Mouse (Mus musculus): ENCODE measurements around the gene 9930104L06Rik. TPM values are rescaled to one million over a fixed set of nuclear protein-coding genes. Genes with fewer than 3 reads are reported as not detected.

Gene 9930104L06Rik
- polyA plus RNA-seq, 1 experiment from 2014 or later, result 5.4 TPM

- Histone ChIP-seq H3K27me3 (ENCODE audit: control insufficient read depth, insufficient read depth, low read length) (peaks cover 7% of the 10 kb centered on the region), H3K4me2 (no peak overlapping the region), H3K9ac (ENCODE audit: low read depth, low read length) (no peak overlapping the region), H3K27ac (ENCODE audit: low read depth, low read length) (no peak overlapping the region), H3K4me3 (ENCODE audit: low read depth, low read length) (no peak overlapping the region), H3K36me3 (ENCODE audit: control insufficient read depth, insufficient read depth, low read length) (no peaks in the 10 kb centered on the region), H3K4me1 (ENCODE audit: control insufficient read depth, insufficient read depth, low read length) (no peaks in the 10 kb centered on the region), H3K9me3 (replicated peaks; ENCODE audit: control insufficient read depth, low read length) (no peaks in the 10 kb centered on the region)
- 58% methylated on average over 6 of the region's 6 CpGs for WGBS (ENCODE audit: insufficient replicate concordance)
- no peak; the same call in 1 of the 2 replicates for ATAC-seq (replicated peaks; ENCODE audit: insufficient number of reproducible peaks, low FRiP score, low TSS enrichment)
Measured at GRCm38 (mm10) chr4:124968711-124969110, 31.9 kb downstream of the 9930104L06Rik start.

DNA sequence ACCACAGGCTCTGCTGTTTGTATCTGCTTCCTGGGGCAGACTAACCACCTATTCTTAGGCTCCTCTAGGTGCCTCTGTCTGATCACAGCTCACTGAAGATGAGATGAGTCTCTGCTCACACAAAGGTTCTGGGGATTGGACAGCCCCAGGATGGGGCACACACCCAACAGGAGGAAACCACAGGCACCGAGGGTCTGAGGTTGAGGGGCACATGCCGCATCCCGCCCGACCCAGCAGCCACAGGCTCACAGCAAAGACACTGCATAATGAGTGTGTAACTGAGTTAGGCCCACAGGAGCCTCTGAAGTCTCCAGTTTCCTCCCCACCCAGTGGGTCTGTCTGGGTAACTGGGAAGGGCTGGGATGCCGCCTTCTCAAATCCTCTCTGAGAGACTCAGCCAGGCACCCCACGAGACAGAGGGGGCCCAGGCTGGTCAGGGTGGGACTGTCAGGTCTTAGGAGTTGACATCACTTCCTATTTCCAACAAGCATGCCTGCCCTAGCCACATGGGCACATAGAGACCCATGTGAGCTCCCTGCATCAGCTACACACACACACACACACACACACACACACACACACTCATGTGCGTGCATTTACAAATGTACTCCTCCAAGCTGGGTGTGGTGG, 32.5 kb downstream of the 9930104L06Rik start:
- ATAC-seq (replicated peaks; ENCODE audit: insufficient number of reproducible peaks, low FRiP score, low TSS enrichment), result no peak

GRCm38 (mm10) chr4:124970194-124970593, 33.3 kb downstream of the 9930104L06Rik start:
- H3K27me3 ChIP-seq (ENCODE audit: control insufficient read depth, insufficient read depth, low read length), result peaks cover 10% of the 10 kb centered on the region
- ATAC-seq (replicated peaks; ENCODE audit: insufficient number of reproducible peaks, low FRiP score, low TSS enrichment), result no peak
- no peaks in the 10 kb centered on the region for H3K36me3 ChIP-seq (ENCODE audit: control insufficient read depth, insufficient read depth, low read length)
- H3K9me3 ChIP-seq (replicated peaks; ENCODE audit: control insufficient read depth, low read length), result no peaks in the 10 kb centered on the region
- H3K4me3 ChIP-seq (ENCODE audit: low read depth, low read length), result no peak overlapping the region
- no peak overlapping the region for H3K9ac ChIP-seq (ENCODE audit: low read depth, low read length)
- H3K4me2 ChIP-seq, result no peak overlapping the region
- WGBS (ENCODE audit: insufficient replicate concordance), result 64% methylated on average over 11 of the region's 11 CpGs
- no peaks in the 10 kb centered on the region for H3K4me1 ChIP-seq (ENCODE audit: control insufficient read depth, insufficient read depth, low read length)
- H3K27ac ChIP-seq (ENCODE audit: low read depth, low read length), result no peak overlapping the region

More for the DNA sequence above, 32.5 kb downstream of the 9930104L06Rik start:
- H3K27ac ChIP-seq (ENCODE audit: low read depth, low read length), result no peak overlapping the region
- H3K9ac ChIP-seq (ENCODE audit: low read depth, low read length), result no peak overlapping the region
- peaks cover 9% of the 10 kb centered on the region for H3K27me3 ChIP-seq (ENCODE audit: control insufficient read depth, insufficient read depth, low read length)
- WGBS (ENCODE audit: insufficient replicate concordance), result 74% methylated on average over 7 of the region's 7 CpGs
- H3K4me3 ChIP-seq (ENCODE audit: low read depth, low read length), result no peak overlapping the region
- no peaks in the 10 kb centered on the region for H3K9me3 ChIP-seq (replicated peaks; ENCODE audit: control insufficient read depth, low read length)
- H3K36me3 ChIP-seq (ENCODE audit: control insufficient read depth, insufficient read depth, low read length), result no peaks in the 10 kb centered on the region
- H3K4me2 ChIP-seq, result no peak overlapping the region
- no peaks in the 10 kb centered on the region for H3K4me1 ChIP-seq (ENCODE audit: control insufficient read depth, insufficient read depth, low read length)

- no peak overlapping the region for H3K4me3 ChIP-seq (ENCODE audit: low read depth, low read length)
- ATAC-seq (replicated peaks; ENCODE audit: insufficient number of reproducible peaks, low FRiP score, low TSS enrichment), result no peak
- 50% methylated on average over 5 of the region's 5 CpGs for WGBS (ENCODE audit: insufficient replicate concordance)
- H3K36me3 ChIP-seq (ENCODE audit: control insufficient read depth, insufficient read depth, low read length), result no peaks in the 10 kb centered on the region
- H3K27ac ChIP-seq (ENCODE audit: low read depth, low read length), result no peak overlapping the region
- H3K9me3 ChIP-seq (replicated peaks; ENCODE audit: control insufficient read depth, low read length), result no peaks in the 10 kb centered on the region
- H3K27me3 ChIP-seq (ENCODE audit: control insufficient read depth, insufficient read depth, low read length), result peaks cover 10% of the 10 kb centered on the region
- no peaks in the 10 kb centered on the region for H3K4me1 ChIP-seq (ENCODE audit: control insufficient read depth, insufficient read depth, low read length)
- no peak overlapping the region for H3K9ac ChIP-seq (ENCODE audit: low read depth, low read length)
- no peak overlapping the region for H3K4me2 ChIP-seq
Measured at GRCm38 (mm10) chr4:124970677-124971076, 33.8 kb downstream of the 9930104L06Rik start.

GRCm38 (mm10) chr4:124971094-124971493, 34.2 kb downstream of the 9930104L06Rik start:
- Histone ChIP-seq H3K9ac (ENCODE audit: low read depth, low read length) (no peak overlapping the region), H3K4me1 (ENCODE audit: control insufficient read depth, insufficient read depth, low read length) (no peaks in the 10 kb centered on the region), H3K27ac (ENCODE audit: low read depth, low read length) (no peak overlapping the region), H3K36me3 (ENCODE audit: control insufficient read depth, insufficient read depth, low read length) (no peaks in the 10 kb centered on the region), H3K4me2 (no peak overlapping the region), H3K9me3 (replicated peaks; ENCODE audit: control insufficient read depth, low read length) (no peaks in the 10 kb centered on the region), H3K4me3 (ENCODE audit: low read depth, low read length) (no peak overlapping the region), H3K27me3 (ENCODE audit: control insufficient read depth, insufficient read depth, low read length) (peaks cover 10% of the 10 kb centered on the region)
- ATAC-seq (replicated peaks; ENCODE audit: insufficient number of reproducible peaks, low FRiP score, low TSS enrichment), result no peak
- 79% methylated on average over 8 of the region's 8 CpGs for WGBS (ENCODE audit: insufficient replicate concordance)

GRCm38 (mm10) chr4:124972316-124972715, 35.5 kb downstream of the 9930104L06Rik start:
- no peak overlapping the region for H3K9ac ChIP-seq (ENCODE audit: low read depth, low read length)
- no peaks in the 10 kb centered on the region for H3K4me1 ChIP-seq (ENCODE audit: control insufficient read depth, insufficient read depth, low read length)
- WGBS (ENCODE audit: insufficient replicate concordance), result 39% methylated on average over 9 of the region's 9 CpGs
- no peak overlapping the region for H3K27ac ChIP-seq (ENCODE audit: low read depth, low read length)
- H3K4me2 ChIP-seq, result no peak overlapping the region
- H3K4me3 ChIP-seq (ENCODE audit: low read depth, low read length), result no peak overlapping the region
- no peak for ATAC-seq (replicated peaks; ENCODE audit: insufficient number of reproducible peaks, low FRiP score, low TSS enrichment)
- H3K27me3 ChIP-seq (ENCODE audit: control insufficient read depth, insufficient read depth, low read length), result peaks cover 10% of the 10 kb centered on the region
- no peaks in the 10 kb centered on the region for H3K36me3 ChIP-seq (ENCODE audit: control insufficient read depth, insufficient read depth, low read length)
- no peaks in the 10 kb centered on the region for H3K9me3 ChIP-seq (replicated peaks; ENCODE audit: control insufficient read depth, low read length)

DNA sequence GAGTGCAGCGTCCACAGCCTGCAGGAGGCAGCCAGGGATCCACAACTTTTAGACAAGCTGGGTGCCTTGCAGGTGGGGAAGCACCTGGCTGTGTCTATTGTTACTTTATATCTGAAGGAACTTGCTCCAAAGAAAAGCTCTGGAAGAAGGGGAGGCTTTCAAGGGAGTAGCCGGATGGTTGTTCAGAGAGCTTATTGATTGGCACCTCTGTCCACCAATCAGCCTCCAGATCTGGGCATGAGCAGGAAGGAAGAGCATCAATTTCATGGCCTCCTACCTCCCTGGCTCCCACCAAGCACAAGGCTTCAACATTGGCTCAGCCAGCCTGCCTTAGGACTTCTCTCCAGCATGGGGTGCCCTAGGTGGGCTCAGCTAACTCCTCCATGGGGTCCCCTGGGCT, 36.4 kb downstream of the 9930104L06Rik start:
- Histone ChIP-seq H3K4me3 (ENCODE audit: low read depth, low read length) (no peak overlapping the region), H3K36me3 (ENCODE audit: control insufficient read depth, insufficient read depth, low read length) (no peaks in the 10 kb centered on the region), H3K27ac (ENCODE audit: low read depth, low read length) (no peak overlapping the region), H3K27me3 (ENCODE audit: control insufficient read depth, insufficient read depth, low read length) (peaks cover 14% of the 10 kb centered on the region), H3K9ac (ENCODE audit: low read depth, low read length) (no peak overlapping the region), H3K4me2 (no peak overlapping the region), H3K9me3 (replicated peaks; ENCODE audit: control insufficient read depth, low read length) (no peaks in the 10 kb centered on the region), H3K4me1 (ENCODE audit: control insufficient read depth, insufficient read depth, low read length) (no peaks in the 10 kb centered on the region)
- 62% methylated on average over 2 of the region's 2 CpGs for WGBS (ENCODE audit: insufficient replicate concordance)
- no peak for ATAC-seq (replicated peaks; ENCODE audit: insufficient number of reproducible peaks, low FRiP score, low TSS enrichment)

DNA sequence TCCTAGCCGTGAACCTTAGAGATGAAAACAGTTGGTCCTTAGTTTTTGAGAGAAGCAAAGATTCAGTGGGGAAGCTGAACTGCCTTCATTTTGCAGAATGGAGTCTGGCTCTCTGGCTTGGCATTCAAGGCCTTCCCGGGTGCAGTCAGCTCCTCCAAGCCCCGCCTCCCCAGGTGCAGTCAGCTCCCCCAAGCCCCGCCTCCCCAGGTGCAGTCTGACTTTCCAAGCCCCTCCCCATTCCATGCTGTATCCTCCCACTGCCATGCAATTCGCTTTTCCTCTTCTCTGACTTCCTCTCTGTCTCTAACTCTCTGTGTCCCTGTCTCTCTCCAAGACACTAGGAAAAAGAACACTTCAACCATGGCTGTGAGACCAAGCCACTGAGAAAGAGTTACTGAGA, 41.4 kb downstream of the 9930104L06Rik start:
- WGBS (ENCODE audit: insufficient replicate concordance), result 29% methylated on average over 5 of the region's 5 CpGs
- Histone ChIP-seq H3K36me3 (ENCODE audit: control insufficient read depth, insufficient read depth, low read length) (no peaks in the 10 kb centered on the region), H3K9me3 (replicated peaks; ENCODE audit: control insufficient read depth, low read length) (no peaks in the 10 kb centered on the region), H3K4me3 (ENCODE audit: low read depth, low read length) (no peak overlapping the region), H3K4me2 (no peak overlapping the region), H3K9ac (ENCODE audit: low read depth, low read length) (no peak overlapping the region), H3K27ac (ENCODE audit: low read depth, low read length) (no peak overlapping the region), H3K4me1 (ENCODE audit: control insufficient read depth, insufficient read depth, low read length) (no peaks in the 10 kb centered on the region), H3K27me3 (ENCODE audit: control insufficient read depth, insufficient read depth, low read length) (peaks cover 40% of the 10 kb centered on the region)
- ATAC-seq (replicated peaks; ENCODE audit: insufficient number of reproducible peaks, low FRiP score, low TSS enrichment), result no peak

DNA sequence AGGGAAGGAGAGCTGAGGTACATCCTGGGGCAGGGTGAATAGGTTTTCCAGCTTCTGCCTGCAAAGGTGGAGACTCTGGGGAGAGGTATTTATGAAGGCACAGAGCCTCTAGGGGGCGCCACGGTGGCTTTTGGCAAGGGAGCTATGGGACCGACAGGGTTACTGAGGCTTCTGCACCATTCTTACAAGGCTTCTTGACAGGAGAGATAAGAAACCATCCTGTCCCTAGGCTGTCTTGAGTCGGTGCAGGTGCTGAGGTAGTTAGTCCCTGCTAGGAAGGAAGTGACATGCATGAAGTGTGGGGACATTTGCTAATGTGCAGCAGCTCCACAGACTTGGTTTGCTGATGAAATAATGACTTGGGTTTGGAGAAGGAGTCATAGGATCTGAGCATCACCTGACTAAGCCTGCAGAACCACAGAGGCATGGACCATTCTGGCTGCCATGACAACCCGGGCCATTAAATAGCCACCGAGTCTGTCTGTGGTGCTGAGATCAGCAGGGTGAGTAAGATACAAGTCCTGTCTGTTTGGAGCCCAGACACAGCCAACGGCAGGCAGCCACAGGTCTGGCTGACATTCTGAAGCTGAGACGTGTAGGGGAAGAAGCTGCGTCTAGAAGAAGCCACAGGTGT, 47.2 kb downstream of the 9930104L06Rik start:
- Histone ChIP-seq H3K9me3 (replicated peaks; ENCODE audit: control insufficient read depth, low read length) (no peaks in the 10 kb centered on the region), H3K4me2 (no peak overlapping the region), H3K4me1 (ENCODE audit: control insufficient read depth, insufficient read depth, low read length) (peaks cover 13% of the 10 kb centered on the region; the same call in 1 of the 2 replicates), H3K27ac (ENCODE audit: low read depth, low read length) (no peak overlapping the region), H3K9ac (ENCODE audit: low read depth, low read length) (no peak overlapping the region), H3K36me3 (ENCODE audit: control insufficient read depth, insufficient read depth, low read length) (no peaks in the 10 kb centered on the region), H3K4me3 (ENCODE audit: low read depth, low read length) (no peak overlapping the region), H3K27me3 (ENCODE audit: control insufficient read depth, insufficient read depth, low read length) (peaks cover 84% of the 10 kb centered on the region)
- no peak for ATAC-seq (replicated peaks; ENCODE audit: insufficient number of reproducible peaks, low FRiP score, low TSS enrichment)
- 18% methylated on average over 9 of the region's 9 CpGs for WGBS (ENCODE audit: insufficient replicate concordance)

Data from heart, embryonic 11.5 days (tissue).